Mouse (Mus musculus): ENCODE measurements around the gene Kif18a. TPM values are rescaled to one million over a fixed set of nuclear protein-coding genes. Genes with fewer than 3 reads are reported as not detected.

The Kif18a gene
- polyA plus RNA-seq (2014; fragmentation: Nextera tagmentation; extraction: Ambion mirVana): 32.3 and 33.4 TPM in 2 replicates

- DNase-seq (ENCODE audit: low spot score): peak; percentile 96
- Histone ChIP-seq H3K9ac (ENCODE audit: low read length) (peak within 1 kb of the TSS; percentile 56), H3K36me3 (ENCODE audit: control insufficient read depth, insufficient read depth, low read length) (no peaks in the 10 kb centered on the region), H3K27ac (replicated peaks; ENCODE audit: low read depth, low read length) (peak within 1 kb of the TSS; percentile 25; the same call in 1 of the 2 replicates), H3K4me3 (ENCODE audit: low read depth, low read length) (peak within 1 kb of the TSS; percentile 68), H3K4me2 (ENCODE audit: low read depth, severe bottlenecking) (peak within 1 kb of the TSS; percentile 56), H3K4me1 (ENCODE audit: control insufficient read depth, insufficient read depth, low read length) (peaks cover 7% of the 10 kb centered on the region; the same call in 1 of the 2 replicates), H3K27me3 (ENCODE audit: control insufficient read depth, insufficient read depth, low read length) (no peaks in the 10 kb centered on the region), H3K9me3 (ENCODE audit: control insufficient read depth, low read length) (no peaks in the 10 kb centered on the region)
- ATAC-seq (ENCODE audit: insufficient number of reproducible peaks, low FRiP score, low TSS enrichment, low read depth): peak; percentile 98
- WGBS: under 1% methylated on average over 51 of the region's 51 CpGs
These were observed at the start of gene Kif18a, which contains the start of gene Mettl15 for GRCm38 (mm10) chr2:109280600-109281340. Gene Kif18a (plus strand): TSS chr2:109280738. Gene Mettl15 (minus strand): TSS chr2:109280748.

DNA sequence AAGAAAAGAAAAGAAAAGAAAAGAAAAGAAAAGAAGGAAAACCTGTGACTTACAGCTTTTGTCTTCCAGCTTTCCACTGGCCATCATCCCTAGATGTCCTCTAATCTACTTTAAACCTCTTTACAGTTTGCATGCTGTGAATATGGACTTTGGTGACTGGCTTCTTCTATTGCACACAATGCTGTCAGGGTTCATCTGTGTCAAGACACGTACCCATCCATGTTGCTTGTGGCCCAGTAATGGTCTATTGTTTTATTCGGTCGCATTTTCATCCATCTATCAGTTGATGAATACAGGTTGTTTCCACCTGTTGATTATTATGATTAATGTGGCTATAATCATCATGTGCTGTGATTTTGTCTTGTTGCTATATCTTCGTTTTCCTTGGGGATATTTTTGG, 46.7 kb upstream of the Kif18a start:
- Histone ChIP-seq H3K4me2 (ENCODE audit: low read depth, severe bottlenecking) (no peak overlapping the region), H3K9me3 (ENCODE audit: control insufficient read depth, low read length) (no peaks in the 10 kb centered on the region), H3K4me3 (ENCODE audit: low read depth, low read length) (no peak overlapping the region), H3K4me1 (ENCODE audit: control insufficient read depth, insufficient read depth, low read length) (no peaks in the 10 kb centered on the region), H3K36me3 (ENCODE audit: control insufficient read depth, insufficient read depth, low read length) (no peaks in the 10 kb centered on the region), H3K9ac (ENCODE audit: low read length) (no peak overlapping the region), H3K27me3 (ENCODE audit: control insufficient read depth, insufficient read depth, low read length) (no peaks in the 10 kb centered on the region), H3K27ac (replicated peaks; ENCODE audit: low read depth, low read length) (no peak overlapping the region)
- DNase-seq (ENCODE audit: low spot score) (no peak), ATAC-seq (ENCODE audit: insufficient number of reproducible peaks, low FRiP score, low TSS enrichment, low read depth) (no peak)
- WGBS: 83% methylated on average over 4 of the region's 4 CpGs

- DNase-seq (ENCODE audit: low spot score): no peak
- no peak overlapping the region for H3K4me3 ChIP-seq (ENCODE audit: low read depth, low read length)
- no peaks in the 10 kb centered on the region for H3K9me3 ChIP-seq (ENCODE audit: control insufficient read depth, low read length)
- no peaks in the 10 kb centered on the region for H3K27me3 ChIP-seq (ENCODE audit: control insufficient read depth, insufficient read depth, low read length)
- H3K36me3 ChIP-seq (ENCODE audit: control insufficient read depth, insufficient read depth, low read length): no peaks in the 10 kb centered on the region
- H3K9ac ChIP-seq (ENCODE audit: low read length): no peak overlapping the region
- H3K4me2 ChIP-seq (ENCODE audit: low read depth, severe bottlenecking): no peak overlapping the region
- 92% methylated on average over 1 of the region's 1 CpGs for WGBS
- H3K27ac ChIP-seq (replicated peaks; ENCODE audit: low read depth, low read length): no peak overlapping the region
- no peaks in the 10 kb centered on the region for H3K4me1 ChIP-seq (ENCODE audit: control insufficient read depth, insufficient read depth, low read length)
- no peak for ATAC-seq (ENCODE audit: insufficient number of reproducible peaks, low FRiP score, low TSS enrichment, low read depth)
These were observed 44.8 kb upstream of the Kif18a start for GRCm38 (mm10) chr2:109235741-109236140.

- Histone ChIP-seq H3K27me3 (ENCODE audit: control insufficient read depth, insufficient read depth, low read length) (no peaks in the 10 kb centered on the region), H3K9me3 (ENCODE audit: control insufficient read depth, low read length) (no peaks in the 10 kb centered on the region), H3K4me3 (ENCODE audit: low read depth, low read length) (no peak overlapping the region), H3K36me3 (ENCODE audit: control insufficient read depth, insufficient read depth, low read length) (no peaks in the 10 kb centered on the region), H3K9ac (ENCODE audit: low read length) (no peak overlapping the region), H3K4me1 (ENCODE audit: control insufficient read depth, insufficient read depth, low read length) (no peaks in the 10 kb centered on the region), H3K4me2 (ENCODE audit: low read depth, severe bottlenecking) (no peak overlapping the region), H3K27ac (replicated peaks; ENCODE audit: low read depth, low read length) (no peak overlapping the region)
- DNase-seq (ENCODE audit: low spot score): no peak
- 13% methylated on average over 3 of the region's 3 CpGs for WGBS
- no peak for ATAC-seq (ENCODE audit: insufficient number of reproducible peaks, low FRiP score, low TSS enrichment, low read depth)
These were observed 38.6 kb upstream of the Kif18a start for GRCm38 (mm10) chr2:109241947-109242346.

DNA sequence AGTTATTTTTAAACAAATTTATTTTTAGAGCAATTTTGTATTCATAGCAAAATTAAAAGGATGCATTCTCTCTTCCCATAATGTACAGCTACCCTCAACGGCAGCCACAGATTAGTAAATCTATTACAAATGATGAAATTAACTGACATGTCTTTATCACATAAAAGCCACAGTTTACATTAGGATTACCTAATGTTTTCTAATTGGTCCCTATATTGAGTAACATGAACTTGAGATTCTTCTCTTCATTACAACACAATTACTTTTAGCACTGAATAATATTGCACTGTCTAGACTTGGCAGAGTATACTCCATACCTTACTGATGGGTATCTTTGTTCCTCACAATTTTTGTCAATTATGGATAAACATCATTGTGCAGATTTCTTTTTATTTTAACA, 17.8 kb upstream of the Kif18a start:
- Histone ChIP-seq H3K4me2 (ENCODE audit: low read depth, severe bottlenecking) (no peak overlapping the region), H3K4me1 (ENCODE audit: control insufficient read depth, insufficient read depth, low read length) (no peaks in the 10 kb centered on the region), H3K27me3 (ENCODE audit: control insufficient read depth, insufficient read depth, low read length) (no peaks in the 10 kb centered on the region), H3K36me3 (ENCODE audit: control insufficient read depth, insufficient read depth, low read length) (no peaks in the 10 kb centered on the region), H3K9ac (ENCODE audit: low read length) (no peak overlapping the region), H3K4me3 (ENCODE audit: low read depth, low read length) (no peak overlapping the region), H3K9me3 (ENCODE audit: control insufficient read depth, low read length) (no peaks in the 10 kb centered on the region), H3K27ac (replicated peaks; ENCODE audit: low read depth, low read length) (no peak overlapping the region)
- no peak for ATAC-seq (ENCODE audit: insufficient number of reproducible peaks, low FRiP score, low TSS enrichment, low read depth)
- WGBS: 98% methylated on average over 1 of the region's 1 CpGs
- DNase-seq (ENCODE audit: low spot score): no peak

- Histone ChIP-seq H3K36me3 (ENCODE audit: control insufficient read depth, insufficient read depth, low read length) (no peaks in the 10 kb centered on the region), H3K4me2 (ENCODE audit: low read depth, severe bottlenecking) (no peak overlapping the region), H3K27ac (replicated peaks; ENCODE audit: low read depth, low read length) (no peak overlapping the region), H3K27me3 (ENCODE audit: control insufficient read depth, insufficient read depth, low read length) (no peaks in the 10 kb centered on the region), H3K9me3 (ENCODE audit: control insufficient read depth, low read length) (no peaks in the 10 kb centered on the region), H3K9ac (ENCODE audit: low read length) (no peak overlapping the region), H3K4me3 (ENCODE audit: low read depth, low read length) (no peak overlapping the region), H3K4me1 (ENCODE audit: control insufficient read depth, insufficient read depth, low read length) (no peaks in the 10 kb centered on the region)
- DNase-seq (ENCODE audit: low spot score): no peak
- no peak for ATAC-seq (ENCODE audit: insufficient number of reproducible peaks, low FRiP score, low TSS enrichment, low read depth)
- 76% methylated on average over 1 of the region's 1 CpGs for WGBS
These were observed 7.4 kb upstream of the Kif18a start for GRCm38 (mm10) chr2:109273098-109273497.

GRCm38 (mm10) chr2:109277593-109277992, 2.9 kb upstream of the Kif18a start:
- whole genome bisulfite sequencing: 6% methylated on average over 7 of the region's 7 CpGs
- peak; percentile 24 for DNase-seq (ENCODE audit: low spot score)
- peak overlapping the region; percentile 40 for H3K4me3 ChIP-seq (ENCODE audit: low read depth, low read length)

GRCm38 (mm10) chr2:109278036-109278435, 2.5 kb upstream of the Kif18a start:
- H3K9me3 ChIP-seq (ENCODE audit: control insufficient read depth, low read length): no peaks in the 10 kb centered on the region
- no peak for ATAC-seq (ENCODE audit: insufficient number of reproducible peaks, low FRiP score, low TSS enrichment, low read depth)
- peaks cover 7% of the 10 kb centered on the region; the same call in 1 of the 2 replicates for H3K4me1 ChIP-seq (ENCODE audit: control insufficient read depth, insufficient read depth, low read length)
- H3K27ac ChIP-seq (replicated peaks; ENCODE audit: low read depth, low read length): 0 out of 2 replicates have a peak overlapping the region, but pooled peaks have one; percentile 47
- peak; percentile 64 for DNase-seq (ENCODE audit: low spot score)
- peak overlapping the region; percentile 58 for H3K9ac ChIP-seq (ENCODE audit: low read length)
- no peaks in the 10 kb centered on the region for H3K27me3 ChIP-seq (ENCODE audit: control insufficient read depth, insufficient read depth, low read length)
- H3K4me3 ChIP-seq (ENCODE audit: low read depth, low read length): peak overlapping the region; percentile 40
- H3K4me2 ChIP-seq (ENCODE audit: low read depth, severe bottlenecking): peak overlapping the region; percentile 60
- H3K36me3 ChIP-seq (ENCODE audit: control insufficient read depth, insufficient read depth, low read length): no peaks in the 10 kb centered on the region
- under 1% methylated on average over 16 of the region's 16 CpGs for WGBS

More at GRCm38 (mm10) chr2:109277593-109277992, 2.9 kb upstream of the Kif18a start:
- H3K4me2 ChIP-seq (ENCODE audit: low read depth, severe bottlenecking): peak overlapping the region; percentile 60
- no peaks in the 10 kb centered on the region for H3K36me3 ChIP-seq (ENCODE audit: control insufficient read depth, insufficient read depth, low read length)
- H3K9ac ChIP-seq (ENCODE audit: low read length): peak overlapping the region; percentile 58
- no peaks in the 10 kb centered on the region for H3K27me3 ChIP-seq (ENCODE audit: control insufficient read depth, insufficient read depth, low read length)
- H3K4me1 ChIP-seq (ENCODE audit: control insufficient read depth, insufficient read depth, low read length): peaks cover 7% of the 10 kb centered on the region; the same call in 1 of the 2 replicates
- H3K27ac ChIP-seq (replicated peaks; ENCODE audit: low read depth, low read length): 0 out of 2 replicates have a peak overlapping the region, but pooled peaks have one; percentile 47
- no peak for ATAC-seq (ENCODE audit: insufficient number of reproducible peaks, low FRiP score, low TSS enrichment, low read depth)
- H3K9me3 ChIP-seq (ENCODE audit: control insufficient read depth, low read length): no peaks in the 10 kb centered on the region

Measured in limb, embryonic 11.5 days (tissue).